Mouse (Mus musculus) naive thymus-derived CD4-positive, alpha-beta T cell, adult 2 months (primary cell): ENCODE data around the gene Zfp180.
"Not testable (repeated sequence)": the region's sequence is repeated elsewhere in the genome, so short reads cannot be mapped to it uniquely, and the experiment has no call there.

ENCODE experiments used
- DNase-seq: peaks from one replicate; pipeline ENCODE4 v3.0.0-alpha.2; 2011; ENCODE audit warnings: low read depth

Gene Zfp180

GRCm38 (mm10) chr7:24081634-24082431 lies at the start of gene Zfp180:
Gene Zfp180 (plus strand): TSS chr7:24081924.
- peak; percentile 97 for DNase-seq

GRCm38 (mm10) chr7:24052660-24053304 lies 28.9 kb upstream of the Zfp180 start, which contains the start of gene Vmn1r183:
Gene Vmn1r183 (plus strand): TSS chr7:24053254.
- DNase-seq = no peak

GRCm38 (mm10) chr7:24074424-24074823 lies 7.3 kb upstream of the Zfp180 start:
- not testable (repeated sequence) for DNase-seq

GRCm38 (mm10) chr7:24082457-24083235 lies 922 bp downstream of the Zfp180 start:
- DNase-seq = no peak

GRCm38 (mm10) chr7:24086871-24087270 lies 5.1 kb downstream of the Zfp180 start:
- no peak for DNase-seq

GRCm38 (mm10) chr7:24087485-24088125 lies 5.9 kb downstream of the Zfp180 start:
- no peak for DNase-seq

- no peak for DNase-seq
Observed at GRCm38 (mm10) chr7:24104403-24104802, 22.7 kb downstream of the Zfp180 start.

- DNase-seq = no peak
Observed at GRCm38 (mm10) chr7:24105144-24105703, 23.5 kb downstream of the Zfp180 start.

GRCm38 (mm10) chr7:24110839-24111238 lies 29.1 kb downstream of the Zfp180 start:
- no peak for DNase-seq

GRCm38 (mm10) chr7:24111772-24112155 lies 30.0 kb downstream of the Zfp180 start:
- no peak for DNase-seq

GRCm38 (mm10) chr7:24112156-24112856 lies 30.6 kb downstream of the Zfp180 start, which contains the start of gene Zfp112:
Gene Zfp112 (plus strand): TSS chr7:24112314.
- DNase-seq = no peak

- DNase-seq = no peak
Observed at GRCm38 (mm10) chr7:24113001-24113400, 31.3 kb downstream of the Zfp180 start.

- DNase-seq = no peak
Observed at GRCm38 (mm10) chr7:24116655-24117054, 34.9 kb downstream of the Zfp180 start.

- no peak for DNase-seq
Observed at GRCm38 (mm10) chr7:24133425-24133995, 51.8 kb downstream of the Zfp180 start.

- DNase-seq = peak; percentile 91
Observed at GRCm38 (mm10) chr7:24133996-24134828, 52.5 kb downstream of the Zfp180 start, which contains the start of gene Zfp235. Gene Zfp235 (plus strand): TSS chr7:24134169.

- DNase-seq = no peak
Observed at GRCm38 (mm10) chr7:24142566-24142965, 60.8 kb downstream of the Zfp180 start.

GRCm38 (mm10) chr7:24153272-24153671 lies 71.5 kb downstream of the Zfp180 start:
- peak; percentile 45 for DNase-seq
